Comparison of ENCODE assay signal across 20 mouse cellular contexts in genomic region chr8:120167136-120167535, GRCm38 (mm10). TPM values are rescaled to one million over a fixed set of nuclear protein-coding genes. Genes with fewer than 3 reads are reported as not detected.
DNase-seq lines count a peak whose midpoint lies in the region; TF ChIP-seq lines count a peak whose summit lies in the region.
"Had no signal": no experiment of that assay in that cellular context is flagged by ENCODE, and none has a peak within 500 bp of the region (broad histone marks: within the 10 kb centered on the region; RNA-seq: fewer than 3 reads in every experiment).

No protein-coding gene starts in this region.

- no peak for TF ChIP-seq CTCF in heart, adult 2 months (IDR thresholded peaks at IDR 0.05)

- no peaks in the 10 kb centered on the region for H3K27me3 ChIP-seq in heart, adult 2 months (ENCODE audit: control insufficient read depth, insufficient read depth, low read length)
- H3K27me3 ChIP-seq: forebrain, embryonic 15.5 days; intestine, embryonic 15.5 days had no signal

- no peak overlapping the region for H3K9ac ChIP-seq in heart, adult 2 months (ENCODE audit: low read depth, low read length)
- H3K9ac ChIP-seq: embryonic facial prominence, embryonic 12.5 days; forebrain, embryonic 15.5 days; heart, embryonic 12.5 days; hindbrain, embryonic 14.5 days; intestine, embryonic 15.5 days had no signal

- H3K36me3 ChIP-seq in heart, adult 2 months (ENCODE audit: control insufficient read depth, insufficient read depth, low read length) = no peaks in the 10 kb centered on the region
- H3K36me3 ChIP-seq: embryonic facial prominence, embryonic 12.5 days; forebrain, embryonic 15.5 days; G1E; hindbrain, embryonic 10.5 days; intestine, embryonic 15.5 days had no signal

- TF ChIP-seq EP300 in heart, adult 2 months (IDR thresholded peaks at IDR 0.05; ENCODE audit: insufficient read depth, low read depth, low read length) = no peak

- peak; percentile 56 for DNase-seq in brain, adult 2 months (ENCODE audit: low read depth, low spot score)
- DNase-seq in cerebellum, adult 18-20 months = peak; percentile 71 to 75
- DNase-seq in cerebellum, adult 9-11 months = peak; percentile 79
- DNase-seq in cerebellum, postnatal 36 days = peak; percentile 71 to 76
- no peak for DNase-seq in heart, adult 2 months
- no peak for DNase-seq in gastrocnemius, postnatal 36 days
- DNase-seq in B cell, adult 2 months = no peak
- DNase-seq: adrenal gland, postnatal 25 days; kidney, adult 18-20 months had no signal

- no peak overlapping the region for H3K27ac ChIP-seq in heart, adult 2 months
- H3K27ac ChIP-seq: embryonic facial prominence, embryonic 12.5 days; hindbrain, embryonic 14.5 days; intestine, embryonic 15.5 days had no signal

- no peak for TF ChIP-seq POLR2A in heart, adult 2 months (IDR thresholded peaks at IDR 0.05; ENCODE audit: insufficient read depth, low read depth, low read length)

- H3K4me1 ChIP-seq in heart, adult 2 months (ENCODE audit: control insufficient read depth, insufficient read depth, low read length) = peaks cover 2% of the 10 kb centered on the region; the same call in 1 of the 2 replicates
- H3K4me1 ChIP-seq: intestine, embryonic 15.5 days had no signal

- intact Hi-C loops in heart, adult 2 months (cut with DNase I) = loop anchor here (10.0 kb wide), 1 partner anchor 222 kb away; no protein-coding TSS in a partner anchor
- intact Hi-C loops in gastrocnemius, postnatal 36 days (cut with DNase I) = no loop called here

- H3K4me3 ChIP-seq in heart, adult 2 months = no peak overlapping the region
- H3K4me3 ChIP-seq: embryonic facial prominence, embryonic 12.5 days; forebrain, embryonic 15.5 days; heart, embryonic 12.5 days; hindbrain, embryonic 10.5 days; intestine, embryonic 15.5 days had no signal

- no peaks in the 10 kb centered on the region for H3K79me2 ChIP-seq in heart, adult 2 months (replicated peaks; ENCODE audit: control insufficient read depth, insufficient read depth, low read length)

- 77% methylated on average over 8 of the region's 8 CpGs for WGBS in heart, adult 2 months

RNA-seq across cellular contexts. Expression of gene Fam92b, which starts 10.1 kb away (rescaled TPM):
- not detected for total RNA-seq in heart, adult 2 months (2021)
- 1.0 TPM in 1 of 2 replicates, not detected in the other for polyA plus RNA-seq in heart, adult 2 months (2012; rRNA removed)
- not detected for total RNA-seq in gastrocnemius, postnatal 36 days (2021)
- total RNA-seq: G1E; gastrocnemius, adult 8-10 months; heart, adult 8-10 months; heart, postnatal 25 days had no signal
- polyA plus RNA-seq: CD4-positive, CD25-positive, alpha-beta regulatory T cell, adult 4 months; G1E; heart, embryonic 12.5 days had no signal

RNA-seq across cellular contexts. Expression of gene 6430548M08Rik, which starts 53.2 kb away (rescaled TPM):
- total RNA-seq in heart, adult 2 months (2021) = 10 to 100 TPM; 16.1 to 20.0 TPM
- polyA plus RNA-seq in heart, adult 2 months (2012; rRNA removed) = 6.4 and 9.5 TPM in 2 replicates
- 10 to 100 TPM; 29.0 to 41.6 TPM for total RNA-seq in gastrocnemius, postnatal 36 days (2021)

Comparison
In these comparisons a context has a peak if more than half of its experiments do, and no peak if none do; other contexts are left out.
1. DNase-seq: peak in brain, adult 2 months (single experiment), cerebellum, adult 18-20 months (2 of 2), cerebellum, adult 9-11 months (single experiment) and cerebellum, postnatal 36 days (2 of 2); none in heart, adult 2 months (0 of 2), gastrocnemius, postnatal 36 days (0 of 2) and B cell, adult 2 months (0 of 2).